Mouse (Mus musculus) mouse trophoblast stem cell (cell line): ENCODE results near the gene Arhgap15.

Experiments
- in situ Hi-C, 2 experiments: fragments of 300-500 bp; cut with MseI, MboI; formaldehyde crosslinking; loops; 2 replicates in 1 of 2; 3 replicates in 1 of 2; pipeline ENCODE4 v1.15.1; 2025

Gene Arhgap15

GRCm38 (mm10) chr2:44304261-44304970 lies 555.8 kb downstream of the Arhgap15 start:
- in situ Hi-C loops: no loop called here

GRCm38 (mm10) chr2:44304971-44305808 lies 556.6 kb downstream of the Arhgap15 start:
- in situ Hi-C loops: no loop called here

GRCm38 (mm10) chr2:44306137-44306536 lies 557.5 kb downstream of the Arhgap15 start:
- in situ Hi-C loops: no loop called here

GRCm38 (mm10) chr2:44309124-44309523 lies 560.5 kb downstream of the Arhgap15 start:
- in situ Hi-C loops: no loop called here

- in situ Hi-C loops: no loop called here
Observed at GRCm38 (mm10) chr2:44309556-44309955, 560.9 kb downstream of the Arhgap15 start.

- in situ Hi-C loops: no loop called here
Observed at GRCm38 (mm10) chr2:44310095-44310748, 561.6 kb downstream of the Arhgap15 start.

- in situ Hi-C loops: no loop called here
Observed at GRCm38 (mm10) chr2:44311216-44311615, 562.6 kb downstream of the Arhgap15 start.

- in situ Hi-C loops: no loop called here
Observed at GRCm38 (mm10) chr2:44313573-44313972, 564.9 kb downstream of the Arhgap15 start.

- in situ Hi-C loops: no loop called here
Observed at GRCm38 (mm10) chr2:44318436-44318835, 569.8 kb downstream of the Arhgap15 start.

- in situ Hi-C loops: no loop called here
Observed at GRCm38 (mm10) chr2:44319479-44319878, 570.9 kb downstream of the Arhgap15 start.

- in situ Hi-C loops: no loop called here
Observed at GRCm38 (mm10) chr2:44323813-44324212, 575.2 kb downstream of the Arhgap15 start.

GRCm38 (mm10) chr2:44333295-44333694 lies 584.7 kb downstream of the Arhgap15 start:
- in situ Hi-C loops: no loop called here

- in situ Hi-C loops: no loop called here
Observed at GRCm38 (mm10) chr2:44334006-44334405, 585.4 kb downstream of the Arhgap15 start.

GRCm38 (mm10) chr2:44334517-44334916 lies 585.9 kb downstream of the Arhgap15 start:
- in situ Hi-C loops: no loop called here

- in situ Hi-C loops: no loop called here
Observed at GRCm38 (mm10) chr2:44336720-44337354, 588.2 kb downstream of the Arhgap15 start.

- in situ Hi-C loops: no loop called here
Observed at GRCm38 (mm10) chr2:44338467-44338866, 589.8 kb downstream of the Arhgap15 start.

- in situ Hi-C loops: no loop called here
Observed at GRCm38 (mm10) chr2:44341091-44341571, 592.5 kb downstream of the Arhgap15 start.

- in situ Hi-C loops: no loop called here
Observed at GRCm38 (mm10) chr2:44344861-44345260, 596.2 kb downstream of the Arhgap15 start.

GRCm38 (mm10) chr2:44345325-44345945 lies 596.8 kb downstream of the Arhgap15 start:
- in situ Hi-C loops: no loop called here

- in situ Hi-C loops: no loop called here
Observed at GRCm38 (mm10) chr2:44346184-44346583, 597.6 kb downstream of the Arhgap15 start.

- in situ Hi-C loops: no loop called here
Observed at GRCm38 (mm10) chr2:44347781-44348180, 599.2 kb downstream of the Arhgap15 start.
